Mouse (Mus musculus) CH12.LX (cell line): Measurements from ENCODE around the gene Tbx10. TPM values are rescaled to one million over a fixed set of nuclear protein-coding genes. Genes with fewer than 3 reads are reported as not detected.

Experiments used
- DNase-seq: peaks from one replicate; pipeline ENCODE4 v3.0.0-alpha.2; 2013; ENCODE audit errors: extremely low read depth
- H3K27ac ChIP-seq: 2 replicates; pipeline ENCODE4 v1.5.1; 2012; ENCODE audit warnings: low read depth, mild to moderate bottlenecking, control low read depth, moderate library complexity; ENCODE audit not compliant: insufficient read depth
- H3K27me3 ChIP-seq: replicated peaks from 2 replicates; pipeline ENCODE3; 2012; ENCODE audit warnings: inconsistent platforms
- H3K36me3 ChIP-seq, 2 experiments: replicated peaks in 1 of 2; 2 replicates each; pipeline versions ENCODE3 to v1.6.1; 2012; ENCODE audit warnings: inconsistent platforms in 1 of 2, low read length in 1 of 2, mild to moderate bottlenecking in 1 of 2, mixed read lengths in 1 of 2, moderate library complexity in 1 of 2; ENCODE audit not compliant: control insufficient read depth in 1 of 2, insufficient read depth in 1 of 2
- H3K4me1 ChIP-seq, 2 experiments: 2 replicates each; pipeline ENCODE4 v1.6.1; 2012; ENCODE audit warnings: inconsistent platforms in 1 of 2, moderate library complexity in 1 of 2; ENCODE audit not compliant: insufficient read depth in 2 of 2, control insufficient read depth in 1 of 2
- H3K4me2 ChIP-seq: 2 replicates; pipeline ENCODE4 v1.6.1; 2012; ENCODE audit warnings: low read depth, mild to moderate bottlenecking, control low read depth; ENCODE audit not compliant: poor library complexity, insufficient read depth, severe bottlenecking
- H3K4me3 ChIP-seq, 3 experiments: fragments of 150-350 bp in 1 of 3; sonication (generic) in 1 of 3; replicated peaks in 1 of 3; 2 replicates each; pipeline versions ENCODE3 to v1.5.1; 2011 to 2012; ENCODE audit warnings: low read depth in 2 of 3, low read length in 2 of 3, mild to moderate bottlenecking in 2 of 3, moderate library complexity in 2 of 3, control low read depth in 1 of 3, improper control_type of control experiment in 1 of 3, inconsistent platforms in 1 of 3, mixed read lengths in 1 of 3; ENCODE audit not compliant: poor library complexity in 1 of 3
- H3K79me2 ChIP-seq: replicated peaks from 2 replicates; pipeline ENCODE4 v1.6.1; 2012; ENCODE audit warnings: mild to moderate bottlenecking, moderate library complexity; ENCODE audit not compliant: control insufficient read depth, poor library complexity, insufficient read depth, severe bottlenecking; ENCODE audit errors: extremely low read depth
- H3K9ac ChIP-seq: 2 replicates; pipeline ENCODE4 v1.6.1; 2012; ENCODE audit warnings: low read depth, mild to moderate bottlenecking, control low read depth, moderate library complexity; ENCODE audit not compliant: insufficient read depth
- H3K9me3 ChIP-seq: replicated peaks from 2 replicates; pipeline ENCODE3; 2012; ENCODE audit warnings: low read length, inconsistent platforms, mixed read lengths
- CHD2 ChIP-seq: IDR thresholded peaks from 2 replicates; pipeline ENCODE4 v1.6.1; 2011; ENCODE audit warnings: low read length, improper control_type of control experiment
- HCFC1 ChIP-seq: IDR thresholded peaks from 2 replicates; pipeline ENCODE4 v1.6.1; 2012; ENCODE audit warnings: low read depth, mild to moderate bottlenecking, inconsistent platforms, low read length, improper control_type of control experiment
- MAX ChIP-seq: IDR thresholded peaks from 2 replicates; pipeline ENCODE4 v1.6.1; 2011; ENCODE audit warnings: low read length, improper control_type of control experiment
- MAZ ChIP-seq: IDR thresholded peaks from 2 replicates; pipeline ENCODE4 v1.6.1; 2012; ENCODE audit warnings: low read depth, mild to moderate bottlenecking, inconsistent platforms, low read length, improper control_type of control experiment, moderate library complexity
- MEF2A ChIP-seq: IDR thresholded peaks from 2 replicates; pipeline ENCODE4 v1.6.1; 2014; ENCODE audit warnings: low read depth, mild to moderate bottlenecking, inconsistent platforms, low read length, improper control_type of control experiment, borderline replicate concordance
- MXI1 ChIP-seq: IDR thresholded peaks from 2 replicates; pipeline ENCODE4 v1.6.1; 2011; ENCODE audit warnings: mild to moderate bottlenecking, low read depth, low read length, improper control_type of control experiment
- POLR2AphosphoS2 ChIP-seq: IDR thresholded peaks from 2 replicates; pipeline ENCODE4 v1.6.1; 2011; ENCODE audit warnings: low read depth, low read length, improper control_type of control experiment
- RAD21 ChIP-seq: IDR thresholded peaks from 2 replicates; pipeline ENCODE4 v1.6.1; 2011; ENCODE audit warnings: low read depth, mild to moderate bottlenecking, low read length, improper control_type of control experiment, moderate library complexity
- SIN3A ChIP-seq: IDR thresholded peaks from 2 replicates; pipeline ENCODE4 v1.6.1; 2012; ENCODE audit warnings: low read length, improper control_type of control experiment, inconsistent platforms
- USF2 ChIP-seq: conservative IDR thresholded peaks from 2 replicates; pipeline ENCODE4 v1.6.1; 2011; ENCODE audit warnings: low read depth, low read length, improper control_type of control experiment
- ZC3H11A ChIP-seq: IDR thresholded peaks from 2 replicates; pipeline ENCODE4 v1.6.1; 2012; ENCODE audit warnings: low read depth, mild to moderate bottlenecking, inconsistent platforms, low read length, improper control_type of control experiment
- dilution Hi-C: fragments of 300-500 bp; cut with MboI; formaldehyde crosslinking; loops from 2 replicates; pipeline ENCODE4 v1.14.3; 2020; ENCODE audit warnings: low sequenced_read_pairs; ENCODE audit not compliant: extremely low pct_unique_long_range_greater_than_20kb, extremely low pct_ligation_motif_present
- in situ Hi-C: fragments of 300-500 bp; cut with MboI; formaldehyde crosslinking; loops from 3 replicates; pipeline ENCODE4 v1.14.3; 2019; ENCODE audit warnings: low sequenced_read_pairs, low pct_ligation_motif_present, low pct_unique_long_range_greater_than_20kb, mixed read lengths
- polyA plus RNA-seq: library from polyadenylated mRNA; unstranded; fragments of >175 nt; gene quantifications from 2 replicates; pipeline ENCODE4 v1.2.1, GENCODE M21; 2012; ENCODE audit warnings: low read depth; ENCODE audit not compliant: insufficient read length
- total RNA-seq, 2 experiments: library from RNA; depleted of rRNA; stranded (reverse); fragments of 300-350 nt in 1 of 2; fragments of >200 nt in 1 of 2; gene quantifications; 2 replicates each; pipeline ENCODE4 v1.2.3; 2012 to 2014

Gene Tbx10
- total and polyA plus RNA-seq, 3 experiments = not detected

GRCm38 (mm10) chr19:4003112-4003511, 10.6 kb downstream of the Tbx10 start, which contains the start of gene Doc2g:
TSS of gene Doc2g (plus strand) at chr19:4003313.
- DNase-seq = no peak
- no peak within 1 kb of the TSS for H3K27ac ChIP-seq
- TF ChIP-seq CHD2 = no peak
- no peak for TF ChIP-seq HCFC1
- TF ChIP-seq RAD21 = no peak
- TF ChIP-seq USF2 = no peak
- no peak for TF ChIP-seq POLR2AphosphoS2
- no peak for TF ChIP-seq MEF2A
- TF ChIP-seq, all 38 proteins: peak for 0
- Histone ChIP-seq H3K79me2 (no peaks in the 10 kb centered on the region), H3K4me3 (no peak within 1 kb of the TSS), H3K9ac (no peak within 1 kb of the TSS), H3K36me3 (peaks cover 33 to 61% of the 10 kb centered on the region in 2 experiments), H3K4me1 (peaks cover 11 to 23% of the 10 kb centered on the region in 2 experiments), H3K4me2 (no peak within 1 kb of the TSS), H3K27me3 (no peaks in the 10 kb centered on the region), H3K9me3 (no peaks in the 10 kb centered on the region)
- dilution Hi-C loops (no loop called here), in situ Hi-C loops (no loop called here)

DNA sequence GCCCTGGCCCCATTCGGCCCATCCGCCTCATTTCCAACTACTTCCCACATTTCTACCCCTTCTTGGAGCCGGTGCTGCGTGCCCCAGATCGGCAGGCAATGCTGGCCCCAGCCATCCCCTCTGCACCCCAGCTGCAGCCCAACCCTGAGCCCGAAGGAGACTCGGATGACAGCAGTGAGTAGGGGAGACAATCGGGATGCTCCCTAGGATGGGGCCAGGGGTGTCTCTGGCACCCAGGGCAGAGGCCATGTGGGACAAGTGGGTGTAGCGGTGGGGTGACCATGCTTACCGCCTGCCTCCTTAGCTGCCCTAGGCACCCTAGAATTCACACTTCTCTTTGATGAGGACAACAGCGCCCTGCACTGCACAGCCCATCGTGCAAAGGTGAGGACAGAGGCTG, 11.1 kb downstream of the Tbx10 start:
- no peaks in the 10 kb centered on the region for H3K9me3 ChIP-seq
- in situ Hi-C loops (no loop called here), dilution Hi-C loops (no loop called here)
- peaks cover 11 to 23% of the 10 kb centered on the region in 2 experiments for H3K4me1 ChIP-seq
- no peak overlapping the region for H3K4me3 ChIP-seq
- H3K4me2 ChIP-seq = no peak overlapping the region
- DNase-seq = no peak
- no peak overlapping the region for H3K9ac ChIP-seq
- no peak for TF ChIP-seq SIN3A
- TF ChIP-seq MXI1 = no peak
- no peak for TF ChIP-seq CHD2
- H3K27me3 ChIP-seq = no peaks in the 10 kb centered on the region
- H3K79me2 ChIP-seq = no peaks in the 10 kb centered on the region
- H3K36me3 ChIP-seq = peaks cover 38 to 66% of the 10 kb centered on the region in 2 experiments
- H3K27ac ChIP-seq = no peak overlapping the region

DNA sequence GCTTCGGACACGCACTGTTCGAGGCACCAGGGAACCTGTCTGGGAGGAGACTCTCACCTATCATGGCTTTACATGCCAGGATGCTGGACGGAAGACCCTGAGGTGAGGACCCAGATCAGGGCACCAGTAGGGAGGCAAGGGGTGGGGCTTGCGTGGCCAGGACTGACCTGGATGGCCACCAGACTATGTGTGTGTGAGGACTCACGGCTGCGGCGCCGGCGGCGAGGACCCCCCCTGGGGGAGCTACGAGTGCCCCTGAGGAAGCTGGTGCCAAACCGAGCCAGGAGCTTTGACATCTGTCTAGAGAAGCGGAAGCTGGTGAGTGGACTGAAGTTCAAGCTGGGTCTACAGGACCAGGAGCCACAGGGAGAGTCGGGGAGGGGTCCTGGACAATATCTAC, 11.8 kb downstream of the Tbx10 start:
- no peak overlapping the region for H3K4me3 ChIP-seq
- no peak overlapping the region for H3K27ac ChIP-seq
- DNase-seq = no peak
- H3K36me3 ChIP-seq = peaks cover 45 to 73% of the 10 kb centered on the region in 2 experiments
- peaks cover 8 to 17% of the 10 kb centered on the region in 2 experiments for H3K4me1 ChIP-seq
- H3K4me2 ChIP-seq = no peak overlapping the region
- no peaks in the 10 kb centered on the region for H3K9me3 ChIP-seq
- no peaks in the 10 kb centered on the region for H3K79me2 ChIP-seq
- in situ Hi-C loops (no loop called here), dilution Hi-C loops (no loop called here)
- no peak for TF ChIP-seq MAZ
- TF ChIP-seq MAX = no peak
- no peak for TF ChIP-seq MEF2A
- TF ChIP-seq POLR2AphosphoS2 = no peak
- TF ChIP-seq ZC3H11A = no peak
- H3K27me3 ChIP-seq = no peaks in the 10 kb centered on the region
- H3K9ac ChIP-seq = no peak overlapping the region
